Mouse (Mus musculus): Measurements from ENCODE around the gene Enkur.

GRCm38 (mm10) chr2:21231147-21231546 lies 26.0 kb upstream of the Enkur start:
- TF ChIP-seq CTCF (IDR thresholded peaks at IDR 0.05; ENCODE audit: low read depth, low read length) = no peak
- TF ChIP-seq POLR2A (IDR thresholded peaks at IDR 0.05; ENCODE audit: extremely low read depth, insufficient read depth, low read length) = no peak

Data from liver, adult 2 months (tissue).